Mouse (Mus musculus): ENCODE data around the gene Mtrf1.

DNA sequence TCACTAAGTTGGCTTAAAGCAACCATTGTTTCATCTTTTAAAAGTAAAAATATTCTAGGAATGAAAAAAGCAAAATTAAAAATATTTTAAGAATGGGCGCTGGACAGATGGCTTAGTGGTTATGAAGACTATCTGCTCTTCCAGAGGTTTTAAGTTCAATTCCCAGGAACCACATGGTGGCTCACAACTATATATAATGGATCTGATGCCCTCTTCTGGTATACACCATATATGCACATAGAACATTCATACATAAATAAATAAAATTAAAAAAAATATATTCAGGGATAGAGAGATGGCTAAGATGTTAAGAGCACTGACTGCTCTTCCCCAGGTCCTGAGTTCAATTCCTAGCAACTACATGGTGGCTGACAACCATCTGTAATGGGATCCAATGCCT, 68.1 kb downstream of the Mtrf1 start:
- TF ChIP-seq POLR2A (IDR thresholded peaks at IDR 0.05; ENCODE audit: extremely low read depth, insufficient read depth, low read length): no peak
- no peak for TF ChIP-seq CTCF (IDR thresholded peaks at IDR 0.05; ENCODE audit: low read depth, low read length)
